ENCODE assay signal across 11 mouse cellular contexts in genomic region chr6:87323381-87323780, GRCm38 (mm10). TPM values are rescaled to one million over a fixed set of nuclear protein-coding genes. Genes with fewer than 3 reads are reported as not detected.
DNase-seq lines count a peak whose midpoint lies in the region; ATAC-seq and TF ChIP-seq lines count a peak whose summit lies in the region.
"Had no signal": no experiment of that assay in that cellular context is flagged by ENCODE, and none has a peak within 500 bp of the region (broad histone marks: within the 10 kb centered on the region; RNA-seq: fewer than 3 reads in every experiment).

No protein-coding gene starts in this region.

- no peak for TF ChIP-seq POLR2A in liver, adult 2 months (IDR thresholded peaks at IDR 0.05; ENCODE audit: extremely low read depth, insufficient read depth, low read length)
- TF ChIP-seq POLR2A in cortical plate, adult 2 months (IDR thresholded peaks at IDR 0.05; ENCODE audit: extremely low read depth, insufficient read depth, low read length) = no peak

- H3K4me1 ChIP-seq in liver, adult 2 months (ENCODE audit: control insufficient read depth, insufficient read depth, low read length) = no peaks in the 10 kb centered on the region
- no peaks in the 10 kb centered on the region for H3K4me1 ChIP-seq in liver, embryonic 11.5 days (replicated peaks; ENCODE audit: control insufficient read depth, insufficient read depth, low read length)
- H3K4me1 ChIP-seq in cortical plate, adult 2 months (ENCODE audit: control insufficient read depth, insufficient read depth, low read length) = peaks cover 2% of the 10 kb centered on the region; the same call in 1 of the 2 replicates
- H3K4me1 ChIP-seq: limb, embryonic 13.5 days had no signal

- H3K36me3 ChIP-seq in liver, adult 2 months (ENCODE audit: control insufficient read depth, insufficient read depth, low read length) = no peaks in the 10 kb centered on the region
- no peaks in the 10 kb centered on the region for H3K36me3 ChIP-seq in liver, embryonic 11.5 days (ENCODE audit: control insufficient read depth, insufficient read depth, low read length)
- H3K36me3 ChIP-seq: G1E had no signal

- H3K79me2 ChIP-seq in liver, adult 2 months (ENCODE audit: control insufficient read depth, insufficient read depth, low read length) = no peaks in the 10 kb centered on the region

- H3K27ac ChIP-seq in liver, adult 2 months (replicated peaks; ENCODE audit: insufficient read depth, low read depth, low read length) = no peak overlapping the region
- no peak overlapping the region for H3K27ac ChIP-seq in liver, embryonic 11.5 days (ENCODE audit: low read depth, low read length)
- no peak overlapping the region for H3K27ac ChIP-seq in cortical plate, adult 2 months (ENCODE audit: insufficient read depth, low read length)
- H3K27ac ChIP-seq: limb, embryonic 13.5 days had no signal

- peak; percentile 59 for TF ChIP-seq CTCF in liver, adult 2 months (IDR thresholded peaks at IDR 0.05; ENCODE audit: low read depth, low read length)
- peak; percentile 65 for TF ChIP-seq CTCF in cortical plate, adult 2 months (IDR thresholded peaks at IDR 0.05; ENCODE audit: extremely low read depth, insufficient read depth, low read length)

- 78% methylated on average over 2 of the region's 2 CpGs for WGBS in liver, adult 2 months
- 70% methylated on average over 2 of the region's 2 CpGs for WGBS in liver, embryonic 11.5 days

- no peaks in the 10 kb centered on the region for H3K9me3 ChIP-seq in liver, embryonic 11.5 days (ENCODE audit: control insufficient read depth, low read length)
- H3K9me3 ChIP-seq: G1E; limb, embryonic 13.5 days had no signal

- H3K4me3 ChIP-seq in liver, adult 2 months (ENCODE audit: insufficient read depth, low read depth, low read length) = no peak overlapping the region
- H3K4me3 ChIP-seq in liver, embryonic 11.5 days (ENCODE audit: low read depth, low read length) = no peak overlapping the region
- H3K4me3 ChIP-seq in cortical plate, adult 2 months (ENCODE audit: insufficient read depth, low read length) = no peak overlapping the region
- H3K4me3 ChIP-seq: limb, embryonic 13.5 days had no signal

- H3K9ac ChIP-seq in liver, adult 2 months (ENCODE audit: low read depth, low read length) = no peak overlapping the region
- H3K9ac ChIP-seq in liver, embryonic 11.5 days (ENCODE audit: low read depth, low read length) = no peak overlapping the region
- H3K9ac ChIP-seq: limb, embryonic 13.5 days had no signal

- no peak overlapping the region for H3K4me2 ChIP-seq in liver, embryonic 11.5 days
- H3K4me2 ChIP-seq: limb, embryonic 13.5 days had no signal

- H3K27me3 ChIP-seq in liver, adult 2 months (ENCODE audit: control insufficient read depth, insufficient read depth, low read length) = no peaks in the 10 kb centered on the region
- H3K27me3 ChIP-seq in liver, embryonic 11.5 days (replicated peaks; ENCODE audit: control insufficient read depth, insufficient read depth, low read length) = no peaks in the 10 kb centered on the region; the same call in 1 of the 2 replicates
- H3K27me3 ChIP-seq: limb, embryonic 13.5 days had no signal

- ATAC-seq in liver, embryonic 11.5 days (replicated peaks; ENCODE audit: low FRiP score) = no peak
- no peak for ATAC-seq in monocyte, adult 5-6 weeks (replicated peaks; ENCODE audit: insufficient number of reproducible peaks, low FRiP score, low TSS enrichment, poor library complexity, severe bottlenecking)

- DNase-seq in cerebellum, postnatal 14 days = peak; percentile 69 to 71
- DNase-seq in cerebellum, adult 18-20 months = no peak
- DNase-seq in liver, adult 2 months (ENCODE audit: extremely low read depth, low read depth, low spot score) = peak; percentile 43
- DNase-seq in liver, embryonic 11.5 days (ENCODE audit: low spot score) = no peak
- DNase-seq in lung, postnatal 14 days = peak; percentile 57
- no peak for DNase-seq in ovary, postnatal 36 days (ENCODE audit: low spot score)

RNA-seq across cellular contexts. Expression of gene Antxr1, which starts 12.2 kb away (rescaled TPM):
- 0.92 and 1.0 TPM in 2 replicates for total RNA-seq in liver, adult 2 months (2014; rRNA removed)
- polyA plus RNA-seq in liver, adult 2 months (2012; rRNA removed) = 0.28 and 0.37 TPM in 2 replicates
- polyA plus RNA-seq in liver, embryonic 11.5 days (2014; fragmentation: Nextera tagmentation; extraction: Ambion mirVana) = 2.0 and 3.1 TPM in 2 replicates
- polyA plus RNA-seq in cortical plate, adult 2 months (2012; rRNA removed) = 10.5 and 10.9 TPM in 2 replicates
- 0.43 TPM in 1 of 3 replicates, not detected in the others for total RNA-seq in monocyte, adult 5-6 weeks (2017)
- polyA plus RNA-seq: G1E had no signal

RNA-seq across cellular contexts. Expression of gene Gkn1, which starts 27.4 kb away (rescaled TPM):
- total RNA-seq in liver, adult 2 months (2014; rRNA removed) = 0.20 TPM in 1 of 2 replicates, not detected in the other
- not detected in 2 replicates for polyA plus RNA-seq in liver, adult 2 months (2012; rRNA removed)
- polyA plus RNA-seq in liver, embryonic 11.5 days (2014; fragmentation: Nextera tagmentation; extraction: Ambion mirVana) = not detected in 2 replicates
- 0.13 and 0.17 TPM in 2 replicates for polyA plus RNA-seq in cortical plate, adult 2 months (2012; rRNA removed)
- total RNA-seq in monocyte, adult 5-6 weeks (2017) = not detected in 3 replicates
- total RNA-seq: G1E had no signal
- polyA plus RNA-seq: G1E; limb, embryonic 13.5 days had no signal

RNA-seq across cellular contexts. Expression of gene Gkn2, which starts 49.8 kb away (rescaled TPM):
- total RNA-seq in liver, adult 2 months (2014; rRNA removed) = 0.34 TPM in 1 of 2 replicates, not detected in the other
- not detected in 2 replicates for polyA plus RNA-seq in liver, adult 2 months (2012; rRNA removed)
- not detected in 2 replicates for polyA plus RNA-seq in liver, embryonic 11.5 days (2014; fragmentation: Nextera tagmentation; extraction: Ambion mirVana)
- polyA plus RNA-seq in cortical plate, adult 2 months (2012; rRNA removed) = not detected in 2 replicates
- total RNA-seq in monocyte, adult 5-6 weeks (2017) = not detected in 3 replicates
- total RNA-seq: G1E had no signal
- polyA plus RNA-seq: frontal cortex, adult 2 months; G1E; limb, embryonic 13.5 days had no signal

Comparison
In these comparisons a context has a peak if more than half of its experiments do, and no peak if none do; other contexts are left out.
1. DNase-seq: peak in cerebellum, postnatal 14 days (2 of 2), liver, adult 2 months (single experiment) and lung, postnatal 14 days (single experiment); none in cerebellum, adult 18-20 months (0 of 2), liver, embryonic 11.5 days (single experiment) and ovary, postnatal 36 days (single experiment).